Mouse (Mus musculus): ENCODE data around the gene Tmem252. TPM values are rescaled to one million over a fixed set of nuclear protein-coding genes. Genes with fewer than 3 reads are reported as not detected.
A peak's percentile ranks its signal among the peaks of the same experiment; 100 is the strongest.
"Not testable (repeated sequence)": the region's sequence is repeated elsewhere in the genome, so short reads cannot be mapped to it uniquely, and the experiment has no call there.

Gene Tmem252
- polyA plus RNA-seq, 1 experiment from 2014 or later: 17.5 TPM

DNA sequence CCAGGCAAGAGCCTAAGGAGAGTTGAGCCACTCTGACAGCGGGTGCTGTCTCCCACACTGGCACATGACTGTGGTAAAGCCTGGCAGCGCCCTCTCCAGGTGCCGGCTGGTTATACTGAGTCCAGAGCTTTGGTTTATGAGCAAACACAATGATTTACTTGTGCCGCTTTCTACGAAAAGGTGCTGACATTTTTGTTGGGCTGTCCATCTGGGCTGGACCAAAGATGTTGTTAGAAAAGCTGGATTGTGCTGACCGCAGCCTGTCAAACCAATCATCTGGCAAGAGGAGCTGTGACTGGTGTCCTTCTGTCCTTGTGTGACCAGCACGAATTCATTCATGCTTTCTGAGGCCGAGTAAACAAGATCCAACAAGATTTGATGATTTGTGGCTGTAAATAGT, 27.9 kb downstream of the Tmem252 start:
- H3K9me3 ChIP-seq (replicated peaks; ENCODE audit: low read length): no peaks in the 10 kb centered on the region
- no peaks in the 10 kb centered on the region for H3K27me3 ChIP-seq (ENCODE audit: insufficient read depth, low read length)
- H3K9ac ChIP-seq (ENCODE audit: low read depth, low read length): no peak overlapping the region
- no peak overlapping the region for H3K4me3 ChIP-seq (replicated peaks; ENCODE audit: low read depth, low read length)
- H3K4me2 ChIP-seq (ENCODE audit: low read length): no peak overlapping the region
- no peak for ATAC-seq (replicated peaks; ENCODE audit: low FRiP score, low read depth)
- DNase-seq (ENCODE audit: low spot score): no peak
- no peak overlapping the region for H3K27ac ChIP-seq
- WGBS: 56% methylated on average over 8 of the region's 8 CpGs
- H3K36me3 ChIP-seq (ENCODE audit: insufficient read depth, low read length): no peaks in the 10 kb centered on the region
- TF ChIP-seq CTCF (IDR thresholded peaks at IDR 0.05; ENCODE audit: low read depth): peak; percentile 48; the same call in 1 of the 2 replicates
- peaks cover 6% of the 10 kb centered on the region for H3K4me1 ChIP-seq (replicated peaks; ENCODE audit: insufficient read depth, low read length)

DNA sequence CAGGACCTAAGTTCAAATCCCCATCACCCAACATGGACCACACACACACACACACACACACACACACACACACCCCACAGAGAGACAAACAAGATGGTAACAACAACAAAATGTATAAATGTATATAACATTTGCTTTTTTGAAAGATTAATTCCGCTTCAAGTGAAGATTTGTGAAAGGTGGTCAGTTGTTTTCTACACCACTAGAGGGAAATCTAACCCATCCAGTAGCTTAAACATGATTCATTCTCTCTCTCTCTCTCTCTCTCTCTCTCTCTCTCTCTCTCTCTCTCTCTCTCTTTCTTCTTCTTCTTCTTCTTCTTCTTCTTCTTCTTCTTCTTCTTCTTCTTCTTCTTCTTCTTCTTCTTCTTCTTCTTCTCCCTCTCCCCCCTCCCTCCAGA, 29.4 kb downstream of the Tmem252 start:
- H3K27ac ChIP-seq: not testable (repeated sequence)
- peak; percentile 54 for DNase-seq (ENCODE audit: low spot score)

DNA sequence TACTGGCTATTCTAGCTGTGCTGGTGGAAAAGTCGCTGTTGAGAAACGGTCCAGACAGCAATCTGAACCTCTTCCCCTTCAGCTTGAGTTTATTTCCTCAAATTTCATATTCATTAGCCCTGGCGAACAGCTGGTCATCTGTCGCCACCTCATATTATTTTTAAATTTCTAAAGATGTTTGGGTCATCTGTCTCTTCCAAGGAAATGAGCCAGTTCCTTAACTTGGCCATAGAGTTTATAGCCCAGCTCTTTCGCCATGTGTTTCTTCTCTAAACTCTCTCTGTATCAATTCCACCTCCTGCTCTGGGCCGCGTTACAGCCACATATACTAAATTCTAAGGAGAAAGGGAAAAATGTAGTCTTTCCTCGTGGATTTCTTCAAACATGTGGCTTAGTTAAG, 29.9 kb downstream of the Tmem252 start:
- Histone ChIP-seq H3K36me3 (ENCODE audit: insufficient read depth, low read length) (no peaks in the 10 kb centered on the region), H3K27me3 (ENCODE audit: insufficient read depth, low read length) (no peaks in the 10 kb centered on the region), H3K27ac (no peak overlapping the region), H3K9ac (ENCODE audit: low read depth, low read length) (no peak overlapping the region), H3K4me3 (replicated peaks; ENCODE audit: low read depth, low read length) (no peak overlapping the region), H3K9me3 (replicated peaks; ENCODE audit: low read length) (no peaks in the 10 kb centered on the region), H3K4me2 (ENCODE audit: low read length) (no peak overlapping the region), H3K4me1 (replicated peaks; ENCODE audit: insufficient read depth, low read length) (no peaks in the 10 kb centered on the region; the same call in 1 of the 2 replicates)
- DNase-seq (ENCODE audit: low spot score) (peak; percentile 47), ATAC-seq (replicated peaks; ENCODE audit: low FRiP score, low read depth) (no peak)
- TF ChIP-seq CTCF (IDR thresholded peaks at IDR 0.05; ENCODE audit: low read depth): no peak
- WGBS: 54% methylated on average over 8 of the region's 8 CpGs

More for the DNA sequence above, 29.4 kb downstream of the Tmem252 start:
- H3K4me1 ChIP-seq (replicated peaks; ENCODE audit: insufficient read depth, low read length); H3K9ac ChIP-seq (ENCODE audit: low read depth, low read length); H3K9me3 ChIP-seq (replicated peaks; ENCODE audit: low read length); H3K4me2 ChIP-seq (ENCODE audit: low read length); ATAC-seq (replicated peaks; ENCODE audit: low FRiP score, low read depth); H3K36me3 ChIP-seq (ENCODE audit: insufficient read depth, low read length); H3K4me3 ChIP-seq (replicated peaks; ENCODE audit: low read depth, low read length); H3K27me3 ChIP-seq (ENCODE audit: insufficient read depth, low read length): not testable (repeated sequence)
- TF ChIP-seq CTCF (IDR thresholded peaks at IDR 0.05; ENCODE audit: low read depth): peak; percentile 61
- 62% methylated on average over 1 of the region's 1 CpGs for WGBS

GRCm38 (mm10) chr19:24704326-24704725, 30.5 kb downstream of the Tmem252 start:
- Histone ChIP-seq H3K27ac (no peak overlapping the region), H3K4me3 (replicated peaks; ENCODE audit: low read depth, low read length) (no peak overlapping the region), H3K36me3 (ENCODE audit: insufficient read depth, low read length) (no peaks in the 10 kb centered on the region), H3K4me1 (replicated peaks; ENCODE audit: insufficient read depth, low read length) (no peaks in the 10 kb centered on the region; the same call in 1 of the 2 replicates), H3K9ac (ENCODE audit: low read depth, low read length) (no peak overlapping the region), H3K4me2 (ENCODE audit: low read length) (no peak overlapping the region), H3K27me3 (ENCODE audit: insufficient read depth, low read length) (no peaks in the 10 kb centered on the region), H3K9me3 (replicated peaks; ENCODE audit: low read length) (no peaks in the 10 kb centered on the region)
- ATAC-seq (replicated peaks; ENCODE audit: low FRiP score, low read depth): no peak
- DNase-seq (ENCODE audit: low spot score): no peak
- WGBS: 65% methylated on average over 2 of the region's 2 CpGs
- TF ChIP-seq CTCF (IDR thresholded peaks at IDR 0.05; ENCODE audit: low read depth): no peak

GRCm38 (mm10) chr19:24705395-24705794, 31.6 kb downstream of the Tmem252 start:
- ATAC-seq (replicated peaks; ENCODE audit: low FRiP score, low read depth) (no peak), DNase-seq (ENCODE audit: low spot score) (peak; percentile 83)
- Histone ChIP-seq H3K4me3 (replicated peaks; ENCODE audit: low read depth, low read length) (no peak overlapping the region), H3K36me3 (ENCODE audit: insufficient read depth, low read length) (no peaks in the 10 kb centered on the region), H3K9ac (ENCODE audit: low read depth, low read length) (no peak overlapping the region), H3K27ac (no peak overlapping the region), H3K9me3 (replicated peaks; ENCODE audit: low read length) (no peaks in the 10 kb centered on the region), H3K27me3 (ENCODE audit: insufficient read depth, low read length) (no peaks in the 10 kb centered on the region), H3K4me1 (replicated peaks; ENCODE audit: insufficient read depth, low read length) (no peaks in the 10 kb centered on the region), H3K4me2 (ENCODE audit: low read length) (no peak overlapping the region)
- peak; percentile 79 for TF ChIP-seq CTCF (IDR thresholded peaks at IDR 0.05; ENCODE audit: low read depth)
- 79% methylated on average over 1 of the region's 1 CpGs for WGBS

- Histone ChIP-seq H3K27ac (no peak overlapping the region), H3K4me3 (replicated peaks; ENCODE audit: low read depth, low read length) (no peak overlapping the region), H3K27me3 (ENCODE audit: insufficient read depth, low read length) (no peaks in the 10 kb centered on the region), H3K36me3 (ENCODE audit: insufficient read depth, low read length) (no peaks in the 10 kb centered on the region), H3K4me1 (replicated peaks; ENCODE audit: insufficient read depth, low read length) (no peaks in the 10 kb centered on the region), H3K9ac (ENCODE audit: low read depth, low read length) (no peak overlapping the region), H3K9me3 (replicated peaks; ENCODE audit: low read length) (no peaks in the 10 kb centered on the region), H3K4me2 (ENCODE audit: low read length) (no peak overlapping the region)
- no peak for ATAC-seq (replicated peaks; ENCODE audit: low FRiP score, low read depth)
- TF ChIP-seq CTCF (IDR thresholded peaks at IDR 0.05; ENCODE audit: low read depth): no peak
- 55% methylated on average over 7 of the region's 7 CpGs for WGBS
- DNase-seq (ENCODE audit: low spot score): no peak
Observed at GRCm38 (mm10) chr19:24707071-24707906, 33.5 kb downstream of the Tmem252 start.

All from kidney, postnatal 0 days (tissue).